Mouse (Mus musculus) lung, embryonic 14.5 days (tissue): ENCODE results near the gene Atp8b3. TPM values are rescaled to one million over a fixed set of nuclear protein-coding genes. Genes with fewer than 3 reads are reported as not detected.

Source experiments
- ATAC-seq: fragments of 200-750 bp; cut with Nextera tagmentation; 2 replicates; pipeline ENCODE4 v1.8.0; 2017; ENCODE audit warnings: mild to moderate bottlenecking, moderate TSS enrichment, moderate library complexity; ENCODE audit not compliant: insufficient read depth
- DNase-seq: peaks from one replicate; pipeline ENCODE4 v3.0.0-alpha.2; 2015
- H3K27ac ChIP-seq: fragments of 300-500 bp; sonication (generic); 2 replicates; pipeline ENCODE4 v1.5.1; 2014; ENCODE audit warnings: low read depth, mild to moderate bottlenecking, moderate library complexity
- H3K27me3 ChIP-seq: fragments of 300-500 bp; sonication (generic); 2 replicates; pipeline ENCODE4 v1.6.1; 2014; ENCODE audit warnings: low read length, control low read depth; ENCODE audit not compliant: insufficient read depth
- H3K36me3 ChIP-seq: fragments of 300-500 bp; sonication (generic); 2 replicates; pipeline ENCODE4 v1.6.1; 2014; ENCODE audit warnings: control low read depth; ENCODE audit not compliant: insufficient read depth
- H3K4me1 ChIP-seq: fragments of 300-500 bp; sonication (generic); 2 replicates; pipeline ENCODE4 v1.6.1; 2014; ENCODE audit warnings: antibody characterized with exemption, control low read depth; ENCODE audit not compliant: insufficient read depth
- H3K4me2 ChIP-seq: fragments of 300-500 bp; sonication (generic); 2 replicates; pipeline ENCODE4 v1.6.1; 2014; ENCODE audit warnings: mild to moderate bottlenecking
- H3K4me3 ChIP-seq: fragments of 300-500 bp; sonication (generic); 2 replicates; pipeline ENCODE4 v1.5.1; 2014; ENCODE audit warnings: low read depth, low read length
- H3K9ac ChIP-seq: fragments of 300-500 bp; sonication (generic); 2 replicates; pipeline ENCODE4 v1.6.1; 2014
- H3K9me3 ChIP-seq: fragments of 300-500 bp; sonication (generic); 2 replicates; pipeline ENCODE4 v1.6.1; 2016; ENCODE audit warnings: low read depth, low read length, control low read depth
- CTCF ChIP-seq: IDR thresholded peaks from 2 replicates; pipeline ENCODE4 v1.5.1; 2016; ENCODE audit warnings: antibody characterized with exemption, low read depth
- WGBS: fragments of 180-500 bp; shearing (Covaris S2); extraction: QIAGEN DNeasy Blood & Tissue Kit; methylation state at CpG from one replicate; pipeline ENCODE4 v1.1.7; 2014; 5-methylcytosine and 5-hydroxymethylcytosine counted together
- polyA plus RNA-seq: library from polyadenylated mRNA; unstranded; fragments of >200 nt; fragmentation: Nextera tagmentation; extraction: Ambion mirVana; gene quantifications from 2 replicates; pipeline ENCODE4 v1.2.1, GENCODE M21; 2014

Atp8b3 gene
- polyA plus RNA-seq, 1 experiment from 2014 or later, result 0.14 TPM

- no peaks in the 10 kb centered on the region for H3K27me3 ChIP-seq
- H3K36me3 ChIP-seq, result peaks cover 40% of the 10 kb centered on the region
- H3K9me3 ChIP-seq, result no peaks in the 10 kb centered on the region
- DNase-seq (no peak), ATAC-seq (no peak)
- H3K9ac ChIP-seq, result no peak overlapping the region
- H3K27ac ChIP-seq, result no peak overlapping the region
- no peak overlapping the region for H3K4me2 ChIP-seq
- H3K4me3 ChIP-seq, result no peak overlapping the region
- no peak for TF ChIP-seq CTCF
- WGBS, result 85% methylated on average over 5 of the region's 5 CpGs
- 0 out of 2 replicates have a peak, but pooled peaks cover 3% of the 10 kb centered on the region for H3K4me1 ChIP-seq
Observed at GRCm38 (mm10) chr10:80583047-80583446, 44.1 kb upstream of the Atp8b3 start.

- Histone ChIP-seq H3K4me2 (peak overlapping the region; percentile 76), H3K4me1 (peaks cover 12% of the 10 kb centered on the region), H3K4me3 (peak overlapping the region; percentile 87), H3K27ac (peak overlapping the region; percentile 95; the same call in 1 of the 2 replicates), H3K9me3 (no peaks in the 10 kb centered on the region), H3K36me3 (peaks cover 16% of the 10 kb centered on the region), H3K27me3 (no peaks in the 10 kb centered on the region), H3K9ac (peak overlapping the region; percentile 43)
- WGBS, result 9% methylated on average over 8 of the region's 8 CpGs
- DNase-seq (peak; percentile 78), ATAC-seq (no peak)
- peak; percentile 67 for TF ChIP-seq CTCF
Observed at GRCm38 (mm10) chr10:80578911-80579310, 40.0 kb upstream of the Atp8b3 start.

- Histone ChIP-seq H3K4me3 (peak overlapping the region; percentile 87), H3K9ac (peak overlapping the region; percentile 43), H3K27me3 (no peaks in the 10 kb centered on the region), H3K9me3 (no peaks in the 10 kb centered on the region), H3K4me2 (peak overlapping the region; percentile 76), H3K27ac (peak overlapping the region; percentile 95), H3K36me3 (peaks cover 9% of the 10 kb centered on the region), H3K4me1 (peaks cover 15% of the 10 kb centered on the region)
- peak; percentile 93 for TF ChIP-seq CTCF
- under 1% methylated on average over 29 of the region's 29 CpGs for WGBS
- ATAC-seq, result peak; percentile 66
- DNase-seq, result peak; percentile 90
Observed at GRCm38 (mm10) chr10:80578131-80578750, 39.3 kb upstream of the Atp8b3 start.

- Histone ChIP-seq H3K4me3 (peak within 1 kb of the TSS; percentile 87), H3K4me2 (peak within 1 kb of the TSS; percentile 76), H3K9me3 (no peaks in the 10 kb centered on the region), H3K36me3 (peaks cover 3% of the 10 kb centered on the region; the same call in 1 of the 2 replicates), H3K27me3 (no peaks in the 10 kb centered on the region), H3K27ac (peak within 1 kb of the TSS; percentile 95), H3K4me1 (peaks cover 15% of the 10 kb centered on the region), H3K9ac (peak within 1 kb of the TSS; percentile 69)
- no peak for TF ChIP-seq CTCF
- ATAC-seq (peak; percentile 79), DNase-seq (peak; percentile 98)
- under 1% methylated on average over 95 of the region's 97 CpGs for WGBS
Observed at GRCm38 (mm10) chr10:80577195-80578130, 38.5 kb upstream of the Atp8b3 start, which contains the start of gene Klf16. TSS of gene Klf16 (minus strand) at chr10:80577321.

DNA sequence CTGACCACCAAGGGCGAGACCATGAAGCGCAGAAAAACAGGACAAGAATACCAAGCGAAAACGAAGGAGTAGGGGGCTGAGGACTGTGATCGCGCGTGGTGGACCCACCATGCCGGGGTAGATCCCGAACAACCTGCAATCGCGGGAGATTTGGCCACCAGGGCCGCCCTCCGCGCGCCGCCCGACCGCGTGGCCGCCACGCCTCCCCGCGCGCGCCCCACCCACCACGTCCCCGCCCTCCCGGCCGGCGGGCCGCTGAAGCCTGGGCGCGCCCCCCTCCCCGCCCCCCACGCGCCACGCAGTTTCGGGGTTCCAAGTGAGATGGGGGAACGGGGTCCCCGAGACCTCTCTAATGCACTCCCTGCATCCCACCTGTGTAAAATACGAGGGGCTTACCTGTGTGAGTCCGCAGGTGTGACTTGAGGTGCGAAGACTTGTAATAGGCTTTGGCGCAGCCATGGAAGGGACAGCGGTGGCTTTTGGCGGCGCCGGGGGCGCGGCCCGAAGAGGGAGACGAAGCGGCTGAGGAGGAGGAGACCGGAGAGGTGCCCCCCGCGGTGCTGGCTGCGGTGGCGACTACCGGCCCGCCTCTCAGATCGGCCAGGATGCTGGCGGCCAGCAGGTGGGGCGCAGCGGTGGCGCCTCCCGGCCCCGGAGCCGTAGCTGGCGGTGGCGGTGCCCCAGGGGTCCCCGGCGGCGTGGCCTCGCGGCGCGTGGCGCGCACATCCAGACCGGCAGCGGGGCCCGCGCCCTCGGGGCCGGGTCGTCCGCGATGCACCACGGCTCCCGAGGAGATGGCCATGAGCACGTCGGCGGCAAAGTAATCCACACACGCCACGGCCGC is 37.6 kb upstream of the Atp8b3 start:
- TF ChIP-seq CTCF, result 0 out of 2 replicates have a peak, but pooled peaks have one; percentile 2
- Histone ChIP-seq H3K36me3 (no peaks in the 10 kb centered on the region), H3K4me3 (peak overlapping the region; percentile 87), H3K4me2 (peak overlapping the region; percentile 76), H3K9me3 (no peaks in the 10 kb centered on the region), H3K9ac (peak overlapping the region; percentile 69), H3K4me1 (peaks cover 16% of the 10 kb centered on the region), H3K27ac (peak overlapping the region; percentile 95), H3K27me3 (no peaks in the 10 kb centered on the region)
- peak; percentile 76 for DNase-seq
- peak; percentile 5 for ATAC-seq
- under 1% methylated on average over 92 of the region's 96 CpGs for WGBS

- Histone ChIP-seq H3K36me3 (no peaks in the 10 kb centered on the region), H3K27ac (no peak overlapping the region), H3K9me3 (no peaks in the 10 kb centered on the region), H3K4me1 (peaks cover 22% of the 10 kb centered on the region), H3K9ac (peak overlapping the region; percentile 69), H3K4me2 (peak overlapping the region; percentile 76), H3K4me3 (peak overlapping the region; percentile 87), H3K27me3 (no peaks in the 10 kb centered on the region)
- WGBS, result 9% methylated on average over 17 of the region's 17 CpGs
- DNase-seq (no peak), ATAC-seq (no peak)
- no peak for TF ChIP-seq CTCF
Observed at GRCm38 (mm10) chr10:80575925-80576324, 37.0 kb upstream of the Atp8b3 start.
